Mouse (Mus musculus): Measurements from ENCODE around the gene Pip4k2c. TPM values are rescaled to one million over a fixed set of nuclear protein-coding genes. Genes with fewer than 3 reads are reported as not detected.

Pip4k2c gene
- polyA plus RNA-seq, 1 experiment from 2014 or later: 30.8 TPM

DNA sequence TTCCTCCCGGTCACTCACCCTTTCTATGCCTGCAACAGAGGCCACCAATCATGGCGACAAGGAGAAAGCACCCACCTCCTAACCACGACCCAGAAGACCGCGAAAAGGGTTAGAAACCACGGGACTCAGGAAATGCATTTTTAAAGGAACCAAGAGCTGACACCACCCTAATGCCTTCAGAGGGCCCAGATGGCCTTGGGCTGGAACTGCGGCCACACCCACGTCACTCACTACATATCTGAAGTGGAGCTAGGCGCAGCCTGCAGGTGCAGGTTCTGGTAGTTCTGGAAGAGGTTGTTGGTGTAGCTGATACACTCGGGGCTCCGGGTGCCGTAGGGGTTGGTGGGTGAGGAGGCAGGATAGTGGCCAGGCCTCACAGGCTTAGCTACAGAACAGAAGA, 19.3 kb upstream of the Pip4k2c start:
- Histone ChIP-seq H3K4me3 (ENCODE audit: low read length) (no peak overlapping the region), H3K4me1 (replicated peaks; ENCODE audit: control insufficient read depth, insufficient read depth, low read length) (no peaks in the 10 kb centered on the region), H3K27me3 (ENCODE audit: control insufficient read depth, insufficient read depth, low read depth, low read length) (no peaks in the 10 kb centered on the region), H3K9ac (ENCODE audit: low read length) (no peak overlapping the region), H3K9me3 (ENCODE audit: control insufficient read depth, low read length) (no peaks in the 10 kb centered on the region), H3K27ac (ENCODE audit: low read length) (no peak overlapping the region), H3K36me3 (ENCODE audit: control insufficient read depth, insufficient read depth, low read length) (no peaks in the 10 kb centered on the region), H3K4me2 (ENCODE audit: low read depth, low read length) (no peak overlapping the region)
- WGBS: 74% methylated on average over 12 of the region's 12 CpGs
- no peak for ATAC-seq (ENCODE audit: low read depth)

DNA sequence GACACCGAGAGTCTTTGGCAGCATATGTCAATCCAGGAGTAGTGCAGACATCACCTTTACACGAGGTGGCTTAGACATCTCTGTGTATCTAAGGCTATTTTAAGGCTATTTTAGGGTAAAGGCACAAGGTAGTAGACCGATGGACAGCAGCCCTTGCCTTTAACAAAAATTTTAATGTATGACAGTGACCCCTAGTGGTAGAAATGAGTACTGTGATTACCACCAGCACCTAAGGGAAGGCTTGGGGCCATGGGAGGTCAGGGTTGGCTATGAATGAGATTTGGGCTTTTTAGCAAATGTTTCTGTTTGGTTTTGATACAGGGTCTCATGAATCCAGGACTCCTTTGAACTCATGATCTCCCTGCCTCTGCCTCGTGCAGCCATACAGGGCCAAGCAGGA, 17.5 kb upstream of the Pip4k2c start:
- no peak overlapping the region for H3K4me2 ChIP-seq (ENCODE audit: low read depth, low read length)
- peak; percentile 67; the same call in 1 of the 2 replicates for ATAC-seq (ENCODE audit: low read depth)
- WGBS: 18% methylated on average over 4 of the region's 4 CpGs
- H3K27ac ChIP-seq (ENCODE audit: low read length): no peak overlapping the region
- no peak overlapping the region for H3K9ac ChIP-seq (ENCODE audit: low read length)
- H3K4me1 ChIP-seq (replicated peaks; ENCODE audit: control insufficient read depth, insufficient read depth, low read length): no peaks in the 10 kb centered on the region
- H3K36me3 ChIP-seq (ENCODE audit: control insufficient read depth, insufficient read depth, low read length): no peaks in the 10 kb centered on the region
- H3K27me3 ChIP-seq (ENCODE audit: control insufficient read depth, insufficient read depth, low read depth, low read length): no peaks in the 10 kb centered on the region
- H3K4me3 ChIP-seq (ENCODE audit: low read length): no peak overlapping the region
- H3K9me3 ChIP-seq (ENCODE audit: control insufficient read depth, low read length): no peaks in the 10 kb centered on the region

GRCm38 (mm10) chr10:127227163-127227562, 15.8 kb upstream of the Pip4k2c start:
- Histone ChIP-seq H3K9ac (ENCODE audit: low read length) (no peak overlapping the region), H3K27me3 (ENCODE audit: control insufficient read depth, insufficient read depth, low read depth, low read length) (no peaks in the 10 kb centered on the region), H3K36me3 (ENCODE audit: control insufficient read depth, insufficient read depth, low read length) (no peaks in the 10 kb centered on the region), H3K4me2 (ENCODE audit: low read depth, low read length) (no peak overlapping the region), H3K4me3 (ENCODE audit: low read length) (no peak overlapping the region), H3K9me3 (ENCODE audit: control insufficient read depth, low read length) (no peaks in the 10 kb centered on the region), H3K4me1 (replicated peaks; ENCODE audit: control insufficient read depth, insufficient read depth, low read length) (no peaks in the 10 kb centered on the region), H3K27ac (ENCODE audit: low read length) (no peak overlapping the region)
- WGBS: 66% methylated on average over 8 of the region's 8 CpGs
- no peak for ATAC-seq (ENCODE audit: low read depth)

DNA sequence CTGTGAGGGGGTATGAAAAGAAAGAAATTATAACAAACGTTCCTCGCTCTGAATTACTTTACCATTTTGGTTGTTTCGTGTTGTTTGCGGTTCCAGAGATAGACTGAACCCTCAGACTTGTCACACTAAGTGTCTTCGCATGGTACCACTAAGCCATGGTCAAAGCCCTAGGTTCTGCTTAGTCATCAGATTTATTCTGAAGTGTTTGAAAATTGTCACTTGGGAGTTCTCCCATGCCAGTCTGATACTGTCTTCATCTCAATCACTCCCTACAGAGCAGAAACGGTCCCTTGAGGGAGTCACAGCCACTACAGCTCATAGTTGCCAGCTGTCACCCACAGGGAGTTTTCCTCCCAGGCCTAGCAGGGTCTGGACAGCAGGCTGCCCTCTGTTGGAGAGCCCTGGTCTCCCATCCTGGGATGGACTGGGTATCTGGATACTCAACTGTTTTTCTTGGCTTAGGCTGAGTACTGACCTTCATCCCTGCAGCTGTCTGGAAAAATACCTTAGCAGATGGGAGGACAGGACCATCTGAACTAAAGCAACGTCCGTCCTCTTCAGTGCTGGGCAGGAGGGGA, 15.0 kb upstream of the Pip4k2c start:
- ATAC-seq (ENCODE audit: low read depth): 0 out of 2 replicates have a peak, but pooled peaks have one; percentile 31
- Histone ChIP-seq H3K4me2 (ENCODE audit: low read depth, low read length) (no peak overlapping the region), H3K9me3 (ENCODE audit: control insufficient read depth, low read length) (no peaks in the 10 kb centered on the region), H3K27me3 (ENCODE audit: control insufficient read depth, insufficient read depth, low read depth, low read length) (no peaks in the 10 kb centered on the region), H3K4me1 (replicated peaks; ENCODE audit: control insufficient read depth, insufficient read depth, low read length) (no peaks in the 10 kb centered on the region), H3K9ac (ENCODE audit: low read length) (no peak overlapping the region), H3K36me3 (ENCODE audit: control insufficient read depth, insufficient read depth, low read length) (no peaks in the 10 kb centered on the region), H3K27ac (ENCODE audit: low read length) (no peak overlapping the region), H3K4me3 (ENCODE audit: low read length) (no peak overlapping the region)
- WGBS: 63% methylated on average over 8 of the region's 8 CpGs

DNA sequence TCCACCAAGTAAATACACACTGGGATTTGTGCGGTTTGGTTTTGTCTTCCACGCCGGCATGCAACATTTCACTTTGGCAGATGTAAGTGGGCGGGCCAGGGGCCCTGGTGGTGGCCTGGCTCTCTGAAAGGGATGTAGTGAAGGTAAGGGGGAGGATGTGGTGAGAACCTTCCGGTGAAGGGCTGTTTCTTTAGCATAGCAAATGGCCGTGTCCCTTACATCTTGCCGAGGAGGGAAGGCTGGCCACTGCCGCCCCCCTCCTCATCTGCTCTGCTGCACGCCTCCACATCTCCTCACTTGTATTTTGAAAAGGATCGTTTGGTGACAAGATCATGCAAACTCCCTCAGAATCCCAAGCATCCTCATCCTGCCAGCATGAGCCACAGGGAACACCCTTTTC, 14.3 kb upstream of the Pip4k2c start:
- Histone ChIP-seq H3K4me1 (replicated peaks; ENCODE audit: control insufficient read depth, insufficient read depth, low read length) (no peaks in the 10 kb centered on the region), H3K9ac (ENCODE audit: low read length) (no peak overlapping the region), H3K9me3 (ENCODE audit: control insufficient read depth, low read length) (no peaks in the 10 kb centered on the region), H3K27me3 (ENCODE audit: control insufficient read depth, insufficient read depth, low read depth, low read length) (no peaks in the 10 kb centered on the region), H3K27ac (ENCODE audit: low read length) (no peak overlapping the region), H3K4me3 (ENCODE audit: low read length) (no peak overlapping the region), H3K4me2 (ENCODE audit: low read depth, low read length) (no peak overlapping the region), H3K36me3 (ENCODE audit: control insufficient read depth, insufficient read depth, low read length) (no peaks in the 10 kb centered on the region)
- no peak for ATAC-seq (ENCODE audit: low read depth)
- 32% methylated on average over 10 of the region's 10 CpGs for WGBS

- no peak for ATAC-seq (ENCODE audit: low read depth)
- Histone ChIP-seq H3K27ac (ENCODE audit: low read length) (no peak overlapping the region), H3K4me3 (ENCODE audit: low read length) (no peak overlapping the region), H3K27me3 (ENCODE audit: control insufficient read depth, insufficient read depth, low read depth, low read length) (no peaks in the 10 kb centered on the region), H3K4me1 (replicated peaks; ENCODE audit: control insufficient read depth, insufficient read depth, low read length) (no peaks in the 10 kb centered on the region), H3K9me3 (ENCODE audit: control insufficient read depth, low read length) (no peaks in the 10 kb centered on the region), H3K36me3 (ENCODE audit: control insufficient read depth, insufficient read depth, low read length) (no peaks in the 10 kb centered on the region), H3K4me2 (ENCODE audit: low read depth, low read length) (no peak overlapping the region), H3K9ac (ENCODE audit: low read length) (no peak overlapping the region)
- WGBS: 53% methylated on average over 6 of the region's 6 CpGs
Measured at GRCm38 (mm10) chr10:127225213-127225612, 13.8 kb upstream of the Pip4k2c start.

- no peak overlapping the region for H3K27ac ChIP-seq (ENCODE audit: low read length)
- H3K27me3 ChIP-seq (ENCODE audit: control insufficient read depth, insufficient read depth, low read depth, low read length): no peaks in the 10 kb centered on the region
- no peak overlapping the region for H3K9ac ChIP-seq (ENCODE audit: low read length)
- 82% methylated on average over 2 of the region's 2 CpGs for WGBS
- no peaks in the 10 kb centered on the region for H3K9me3 ChIP-seq (ENCODE audit: control insufficient read depth, low read length)
- no peaks in the 10 kb centered on the region for H3K4me1 ChIP-seq (replicated peaks; ENCODE audit: control insufficient read depth, insufficient read depth, low read length)
- no peak overlapping the region for H3K4me2 ChIP-seq (ENCODE audit: low read depth, low read length)
- no peak overlapping the region for H3K4me3 ChIP-seq (ENCODE audit: low read length)
- H3K36me3 ChIP-seq (ENCODE audit: control insufficient read depth, insufficient read depth, low read length): no peaks in the 10 kb centered on the region
- no peak for ATAC-seq (ENCODE audit: low read depth)
Measured at GRCm38 (mm10) chr10:127218339-127218738, 7.0 kb upstream of the Pip4k2c start.

GRCm38 (mm10) chr10:127217177-127217576, 5.8 kb upstream of the Pip4k2c start:
- no peak overlapping the region for H3K27ac ChIP-seq (ENCODE audit: low read length)
- ATAC-seq (ENCODE audit: low read depth): no peak
- no peak overlapping the region for H3K9ac ChIP-seq (ENCODE audit: low read length)
- H3K4me1 ChIP-seq (replicated peaks; ENCODE audit: control insufficient read depth, insufficient read depth, low read length): no peaks in the 10 kb centered on the region
- no peaks in the 10 kb centered on the region for H3K9me3 ChIP-seq (ENCODE audit: control insufficient read depth, low read length)
- H3K4me2 ChIP-seq (ENCODE audit: low read depth, low read length): no peak overlapping the region
- no peaks in the 10 kb centered on the region for H3K27me3 ChIP-seq (ENCODE audit: control insufficient read depth, insufficient read depth, low read depth, low read length)
- H3K4me3 ChIP-seq (ENCODE audit: low read length): no peak overlapping the region
- H3K36me3 ChIP-seq (ENCODE audit: control insufficient read depth, insufficient read depth, low read length): no peaks in the 10 kb centered on the region

DNA sequence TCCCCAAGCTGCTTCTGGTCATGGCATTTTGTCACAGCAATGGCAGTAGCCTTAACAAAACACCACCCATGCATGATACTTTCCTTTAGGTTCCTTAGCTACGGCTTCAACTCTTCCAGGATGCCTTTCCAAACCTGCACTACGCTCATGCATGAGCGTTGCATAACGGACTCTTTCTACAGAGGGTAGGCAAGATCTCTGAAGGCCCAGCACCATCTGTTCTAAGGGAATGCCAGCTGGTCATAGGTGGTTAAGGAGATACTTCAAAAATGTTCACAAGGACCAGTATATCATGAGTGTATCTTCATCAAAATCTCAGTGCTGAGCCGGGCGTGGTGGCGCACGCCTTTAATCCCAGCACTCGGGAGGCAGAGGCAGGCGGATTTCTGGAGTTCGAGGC, 5.1 kb upstream of the Pip4k2c start:
- H3K4me1 ChIP-seq (replicated peaks; ENCODE audit: control insufficient read depth, insufficient read depth, low read length): no peaks in the 10 kb centered on the region
- no peak overlapping the region for H3K27ac ChIP-seq (ENCODE audit: low read length)
- H3K27me3 ChIP-seq (ENCODE audit: control insufficient read depth, insufficient read depth, low read depth, low read length): no peaks in the 10 kb centered on the region
- H3K9me3 ChIP-seq (ENCODE audit: control insufficient read depth, low read length): no peaks in the 10 kb centered on the region
- no peak overlapping the region for H3K4me3 ChIP-seq (ENCODE audit: low read length)
- no peaks in the 10 kb centered on the region for H3K36me3 ChIP-seq (ENCODE audit: control insufficient read depth, insufficient read depth, low read length)
- no peak overlapping the region for H3K4me2 ChIP-seq (ENCODE audit: low read depth, low read length)
- no peak for ATAC-seq (ENCODE audit: low read depth)
- H3K9ac ChIP-seq (ENCODE audit: low read length): no peak overlapping the region
- WGBS: 94% methylated on average over 11 of the region's 11 CpGs

GRCm38 (mm10) chr10:127214422-127214803, 3.0 kb upstream of the Pip4k2c start:
- ATAC-seq (ENCODE audit: low read depth): no peak
- H3K27me3 ChIP-seq (ENCODE audit: control insufficient read depth, insufficient read depth, low read depth, low read length): no peaks in the 10 kb centered on the region
- no peak overlapping the region for H3K27ac ChIP-seq (ENCODE audit: low read length)
- peaks cover 7% of the 10 kb centered on the region for H3K4me1 ChIP-seq (replicated peaks; ENCODE audit: control insufficient read depth, insufficient read depth, low read length)
- no peaks in the 10 kb centered on the region for H3K9me3 ChIP-seq (ENCODE audit: control insufficient read depth, low read length)
- 26% methylated on average over 1 of the region's 1 CpGs for whole genome bisulfite sequencing
- no peaks in the 10 kb centered on the region for H3K36me3 ChIP-seq (ENCODE audit: control insufficient read depth, insufficient read depth, low read length)
- no peak overlapping the region for H3K9ac ChIP-seq (ENCODE audit: low read length)
- no peak overlapping the region for H3K4me2 ChIP-seq (ENCODE audit: low read depth, low read length)
- H3K4me3 ChIP-seq (ENCODE audit: low read length): no peak overlapping the region

Measured in lung, embryonic 16.5 days (tissue).